ENCODE assay signal across 24 mouse cellular contexts in genomic region chr15:5953106-5953505, GRCm38 (mm10).
DNase-seq lines count a peak whose midpoint lies in the region; ATAC-seq and TF ChIP-seq lines count a peak whose summit lies in the region.
"Had no signal": no experiment of that assay in that cellular context is flagged by ENCODE, and none has a peak within 500 bp of the region (broad histone marks: within the 10 kb centered on the region; RNA-seq: fewer than 3 reads in every experiment).

No protein-coding gene starts in this region.

- TF ChIP-seq POLR2A in lung, adult 2 months (IDR thresholded peaks at IDR 0.05; ENCODE audit: borderline replicate concordance, extremely low read depth, low read depth, low read length) = no peak

- H3K27me3 ChIP-seq in lung, embryonic 16.5 days (ENCODE audit: control insufficient read depth, insufficient read depth, low read depth, low read length) = no peaks in the 10 kb centered on the region
- H3K27me3 ChIP-seq: heart, embryonic 12.5 days; neural tube, embryonic 13.5 days had no signal

- no peaks in the 10 kb centered on the region for H3K36me3 ChIP-seq in lung, embryonic 16.5 days (ENCODE audit: control insufficient read depth, insufficient read depth, low read length)
- H3K36me3 ChIP-seq: heart, embryonic 12.5 days; midbrain, embryonic 10.5 days; neural tube, embryonic 13.5 days had no signal

- no peak overlapping the region for H3K27ac ChIP-seq in lung, embryonic 16.5 days (ENCODE audit: low read length)
- H3K27ac ChIP-seq: midbrain, embryonic 10.5 days; neural tube, embryonic 13.5 days had no signal

- no peaks in the 10 kb centered on the region for H3K4me1 ChIP-seq in lung, embryonic 16.5 days (replicated peaks; ENCODE audit: control insufficient read depth, insufficient read depth, low read length)
- H3K4me1 ChIP-seq in lung, adult 2 months (ENCODE audit: control insufficient read depth, insufficient read depth, low read length) = no peaks in the 10 kb centered on the region; the same call in 1 of the 2 replicates
- H3K4me1 ChIP-seq: heart, embryonic 12.5 days; midbrain, embryonic 10.5 days; neural tube, embryonic 13.5 days had no signal

- ATAC-seq in lung, embryonic 16.5 days (ENCODE audit: low read depth) = peak; percentile 90
- ATAC-seq in megakaryocyte, adult 5-6 weeks (ENCODE audit: poor library complexity, severe bottlenecking) = peak; percentile 39; the same call in 1 of the 2 replicates
- ATAC-seq: forebrain, embryonic 14.5 days; intestine, postnatal 0 days; liver, postnatal 0 days; midbrain, embryonic 16.5 days had no signal

- no peak overlapping the region for H3K9ac ChIP-seq in lung, embryonic 16.5 days (ENCODE audit: low read length)
- H3K9ac ChIP-seq: heart, embryonic 12.5 days; liver, postnatal 0 days; neural tube, embryonic 13.5 days had no signal

- no peak for TF ChIP-seq CTCF in lung, adult 2 months (IDR thresholded peaks at IDR 0.05; ENCODE audit: insufficient read depth, low read length)

- DNase-seq in kidney, adult 18-20 months = peak; percentile 2
- no peak for DNase-seq in kidney, postnatal 4 days
- no peak for DNase-seq in lung, adult 2 months
- DNase-seq in R1 (ENCODE audit: low read depth, low spot score) = peak; percentile 80
- DNase-seq in thymus, postnatal 25 days = no peak
- DNase-seq in left cerebral cortex, adult 18-20 months (ENCODE audit: low spot score in 2 of 2) = no peak
- DNase-seq: adrenal gland, postnatal 14 days; cerebellum, adult 2 months; cerebellum, postnatal 25 days; heart, adult 11 months; heart, postnatal 10 days; liver, postnatal 0 days; retina, postnatal 1 day; right cerebral cortex, postnatal 25 days; spleen, adult 18-20 months had no signal

- no peak overlapping the region for H3K4me2 ChIP-seq in lung, embryonic 16.5 days (ENCODE audit: low read depth, low read length)
- H3K4me2 ChIP-seq: heart, embryonic 12.5 days; neural tube, embryonic 13.5 days had no signal

- H3K4me3 ChIP-seq in lung, embryonic 16.5 days (ENCODE audit: low read length) = no peak overlapping the region
- no peak overlapping the region for H3K4me3 ChIP-seq in lung, adult 2 months (replicated peaks; ENCODE audit: extremely low read depth, low read depth, low read length)
- H3K4me3 ChIP-seq: heart, embryonic 12.5 days; midbrain, embryonic 10.5 days; myocyte; neural tube, embryonic 13.5 days had no signal

- H3K9me3 ChIP-seq in lung, embryonic 16.5 days (ENCODE audit: control insufficient read depth, low read length) = no peaks in the 10 kb centered on the region
- H3K9me3 ChIP-seq: heart, embryonic 12.5 days; midbrain, embryonic 10.5 days; neural tube, embryonic 13.5 days had no signal

Comparison
In these comparisons a context has a peak if more than half of its experiments do, and no peak if none do; other contexts are left out.
1. DNase-seq: peak in kidney, adult 18-20 months (single experiment) and R1 (single experiment); none in kidney, postnatal 4 days (0 of 2), lung, adult 2 months (single experiment), thymus, postnatal 25 days (single experiment) and left cerebral cortex, adult 18-20 months (0 of 2).